Mouse (Mus musculus) hindbrain, embryonic 14.5 days (tissue): ENCODE results near the gene Timp3. TPM values are rescaled to one million over a fixed set of nuclear protein-coding genes. Genes with fewer than 3 reads are reported as not detected.

Experiments used
- ATAC-seq: fragments of 200-750 bp; cut with Nextera tagmentation; 2 replicates; pipeline ENCODE4 v1.8.0; 2017; ENCODE audit warnings: moderate number of reproducible peaks, mild to moderate bottlenecking, moderate TSS enrichment, moderate library complexity; ENCODE audit not compliant: low FRiP score
- DNase-seq: peaks from one replicate; pipeline ENCODE4 v3.0.0-alpha.2; 2015; ENCODE audit warnings: low spot score
- H3K27ac ChIP-seq: fragments of 300-500 bp; sonication (generic); 2 replicates; pipeline ENCODE4 v1.5.1; 2014; ENCODE audit warnings: mild to moderate bottlenecking, moderate library complexity
- H3K27me3 ChIP-seq: fragments of 300-500 bp; sonication (generic); 2 replicates; pipeline ENCODE4 v1.6.1; 2014; ENCODE audit warnings: mild to moderate bottlenecking, low read length, mixed read lengths; ENCODE audit not compliant: control insufficient read depth, insufficient read depth
- H3K36me3 ChIP-seq: fragments of 300-500 bp; sonication (generic); replicated peaks from 2 replicates; pipeline ENCODE4 v1.6.1; 2014; ENCODE audit not compliant: control insufficient read depth, insufficient read depth
- H3K4me1 ChIP-seq: fragments of 300-500 bp; sonication (generic); replicated peaks from 2 replicates; pipeline ENCODE4 v1.6.1; 2014; ENCODE audit warnings: antibody characterized with exemption, low read length, mixed read lengths; ENCODE audit not compliant: control insufficient read depth, insufficient read depth
- H3K4me2 ChIP-seq: fragments of 300-500 bp; sonication (generic); replicated peaks from 2 replicates; pipeline ENCODE4 v1.6.1; 2014; ENCODE audit warnings: mild to moderate bottlenecking, moderate library complexity
- H3K4me3 ChIP-seq: fragments of 300-500 bp; sonication (generic); replicated peaks from 2 replicates; pipeline ENCODE4 v1.5.1; 2014; ENCODE audit warnings: mild to moderate bottlenecking, low read length
- H3K9ac ChIP-seq: fragments of 300-500 bp; sonication (generic); 2 replicates; pipeline ENCODE4 v1.6.1; 2014
- H3K9me3 ChIP-seq: fragments of 300-500 bp; sonication (generic); 2 replicates; pipeline ENCODE4 v1.6.1; 2016; ENCODE audit warnings: low read length; ENCODE audit not compliant: control insufficient read depth
- WGBS: fragments of 180-500 bp; shearing (Covaris S2); extraction: QIAGEN DNeasy Blood & Tissue Kit; methylation state at CpG from one replicate; pipeline ENCODE4 v1.1.7; 2014; 5-methylcytosine and 5-hydroxymethylcytosine counted together
- polyA plus RNA-seq: library from polyadenylated mRNA; unstranded; fragments of >200 nt; fragmentation: Nextera tagmentation; extraction: Ambion mirVana; gene quantifications from 2 replicates; pipeline ENCODE4 v1.2.1, GENCODE M21; 2014

Timp3 gene
- polyA plus RNA-seq, 1 experiment from 2014 or later = 45.1 TPM

DNA sequence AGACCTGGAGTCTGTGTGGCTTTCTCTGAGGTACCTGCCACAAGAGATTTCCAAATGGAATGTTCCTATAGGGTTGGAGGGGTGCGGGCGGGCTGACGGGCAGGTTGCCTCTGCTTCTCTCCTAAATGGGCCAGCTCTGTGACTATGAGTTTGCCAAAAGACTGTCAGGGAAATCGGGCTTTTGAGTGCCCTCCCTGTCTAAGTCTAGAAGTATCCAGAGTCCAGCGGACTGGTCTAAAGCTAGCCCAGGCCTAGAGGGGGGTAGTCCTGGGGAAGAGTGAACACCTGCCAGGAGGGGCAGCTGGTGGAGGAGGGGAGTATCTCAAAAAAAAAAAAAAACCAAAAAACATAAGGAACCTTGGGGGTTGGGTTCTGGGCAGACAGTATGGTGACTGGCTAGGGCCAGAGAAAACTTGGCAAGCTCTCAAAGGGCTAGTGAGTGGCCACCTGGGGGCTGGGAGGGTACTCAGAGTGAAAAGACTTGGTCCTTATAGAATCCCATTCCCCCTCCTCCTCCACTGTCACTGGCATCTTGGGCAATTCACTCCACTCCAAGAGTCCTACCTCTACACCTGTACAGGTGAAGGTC, 18.5 kb downstream of the Timp3 start:
- ATAC-seq = no peak
- H3K27ac ChIP-seq = no peak overlapping the region
- no peaks in the 10 kb centered on the region for H3K27me3 ChIP-seq
- WGBS = 74% methylated on average over 5 of the region's 5 CpGs
- DNase-seq = no peak
- H3K36me3 ChIP-seq = no peaks in the 10 kb centered on the region; the same call in 1 of the 2 replicates
- no peak overlapping the region for H3K4me3 ChIP-seq
- peaks cover 11% of the 10 kb centered on the region; the same call in 1 of the 2 replicates for H3K4me1 ChIP-seq
- no peaks in the 10 kb centered on the region for H3K9me3 ChIP-seq
- no peak overlapping the region for H3K4me2 ChIP-seq
- no peak overlapping the region for H3K9ac ChIP-seq

DNA sequence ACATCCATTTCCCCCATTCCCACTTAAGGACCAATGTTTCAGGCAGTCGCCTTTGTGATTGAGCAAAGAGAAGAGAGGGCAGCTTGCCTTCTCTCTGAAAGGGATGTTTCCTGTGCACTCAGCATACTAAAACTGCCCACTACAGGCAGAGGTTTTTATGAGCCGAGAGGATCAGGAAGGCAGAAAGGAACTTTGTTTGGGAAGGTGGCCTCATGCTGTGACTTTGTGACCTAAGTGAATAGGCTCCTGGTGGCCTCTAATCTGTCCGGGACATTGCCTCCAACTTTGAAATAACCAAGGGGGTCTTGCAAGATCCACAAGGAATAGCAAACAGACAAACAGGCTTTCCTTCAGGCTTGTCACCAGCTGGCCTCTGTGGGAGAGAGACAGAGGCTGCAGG, 19.4 kb downstream of the Timp3 start:
- no peaks in the 10 kb centered on the region for H3K27me3 ChIP-seq
- no peaks in the 10 kb centered on the region; the same call in 1 of the 2 replicates for H3K36me3 ChIP-seq
- no peak overlapping the region for H3K4me2 ChIP-seq
- DNase-seq = no peak
- H3K9me3 ChIP-seq = no peaks in the 10 kb centered on the region
- no peak overlapping the region for H3K27ac ChIP-seq
- H3K4me1 ChIP-seq = peaks cover 11% of the 10 kb centered on the region; the same call in 1 of the 2 replicates
- no peak overlapping the region for H3K9ac ChIP-seq
- ATAC-seq = no peak
- H3K4me3 ChIP-seq = no peak overlapping the region
- 9% methylated on average over 3 of the region's 3 CpGs for WGBS

DNA sequence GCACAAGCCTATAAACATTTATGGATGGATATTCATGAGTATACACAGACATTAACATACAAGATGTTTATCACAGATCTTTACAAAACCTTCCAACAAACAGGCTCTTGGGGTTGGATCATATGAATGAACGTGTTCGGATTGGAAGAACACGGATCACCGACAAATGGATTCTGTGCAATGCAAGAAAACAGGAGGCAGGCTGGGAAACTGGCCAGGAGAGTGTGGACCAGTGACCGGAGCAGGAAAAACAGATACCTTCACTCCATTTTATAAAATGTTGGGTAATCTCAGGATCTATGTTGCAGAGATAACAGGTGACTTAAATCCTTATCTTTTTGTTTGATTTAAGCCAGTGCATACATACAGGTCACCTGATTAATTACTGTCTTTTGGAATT, 20.0 kb downstream of the Timp3 start:
- no peak for ATAC-seq
- WGBS = 78% methylated on average over 5 of the region's 5 CpGs

DNA sequence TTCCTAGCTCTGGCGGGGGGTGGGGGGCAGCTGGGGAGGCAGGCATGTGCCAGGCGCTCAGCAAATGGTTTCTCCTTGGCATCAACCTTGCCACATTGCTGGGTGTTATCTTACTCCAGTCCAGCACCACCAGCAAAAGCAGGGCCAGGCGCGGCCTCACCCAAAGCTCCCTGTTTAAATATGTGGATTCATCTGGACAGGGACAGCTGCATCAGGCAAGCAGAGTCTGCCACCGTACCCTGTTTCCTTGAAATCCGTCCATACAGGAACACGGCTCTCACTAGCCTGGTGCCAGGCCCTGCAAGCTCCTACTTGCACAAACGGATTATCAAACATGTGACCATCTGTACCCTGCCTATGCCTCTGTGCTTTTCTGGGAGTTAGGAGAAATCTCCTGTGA, 21.0 kb downstream of the Timp3 start:
- WGBS = 81% methylated on average over 8 of the region's 8 CpGs
- no peak for ATAC-seq
- Histone ChIP-seq H3K9me3 (no peaks in the 10 kb centered on the region), H3K27me3 (no peaks in the 10 kb centered on the region), H3K9ac (no peak overlapping the region), H3K4me2 (no peak overlapping the region), H3K27ac (no peak overlapping the region), H3K36me3 (no peaks in the 10 kb centered on the region; the same call in 1 of the 2 replicates), H3K4me3 (no peak overlapping the region), H3K4me1 (peaks cover 11% of the 10 kb centered on the region; the same call in 1 of the 2 replicates)
- no peak for DNase-seq

More for the DNA sequence above, 20.0 kb downstream of the Timp3 start:
- no peaks in the 10 kb centered on the region; the same call in 1 of the 2 replicates for H3K36me3 ChIP-seq
- no peak overlapping the region for H3K4me2 ChIP-seq
- no peak overlapping the region for H3K4me3 ChIP-seq
- no peaks in the 10 kb centered on the region for H3K9me3 ChIP-seq
- H3K27ac ChIP-seq = no peak overlapping the region
- H3K27me3 ChIP-seq = no peaks in the 10 kb centered on the region
- no peak for DNase-seq
- H3K4me1 ChIP-seq = peaks cover 11% of the 10 kb centered on the region; the same call in 1 of the 2 replicates
- no peak overlapping the region for H3K9ac ChIP-seq

DNA sequence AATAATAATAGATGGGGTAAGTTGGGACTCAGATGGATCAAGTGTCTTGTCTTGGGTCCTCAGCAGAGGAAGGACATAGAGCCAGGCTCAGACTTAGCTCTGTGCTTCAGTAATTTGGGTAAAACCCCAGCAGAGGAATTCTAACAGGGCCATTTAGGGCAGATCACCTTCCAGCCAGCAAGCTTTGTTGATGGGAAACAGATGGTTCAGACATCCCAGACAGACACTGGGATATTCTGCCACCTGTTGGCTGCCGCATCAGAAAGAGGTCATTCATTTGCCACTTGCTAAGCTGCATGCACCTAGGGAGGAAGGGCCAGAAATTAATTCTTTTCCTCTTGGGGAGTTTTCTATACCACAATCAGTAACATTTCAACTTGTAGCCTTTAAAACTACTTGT, 21.8 kb downstream of the Timp3 start:
- Histone ChIP-seq H3K4me1 (peaks cover 11% of the 10 kb centered on the region; the same call in 1 of the 2 replicates), H3K9me3 (no peaks in the 10 kb centered on the region), H3K4me2 (no peak overlapping the region), H3K27me3 (no peaks in the 10 kb centered on the region), H3K27ac (no peak overlapping the region), H3K9ac (no peak overlapping the region), H3K4me3 (no peak overlapping the region), H3K36me3 (no peaks in the 10 kb centered on the region; the same call in 1 of the 2 replicates)
- 64% methylated on average over 1 of the region's 1 CpGs for WGBS
- DNase-seq (no peak), ATAC-seq (no peak)

DNA sequence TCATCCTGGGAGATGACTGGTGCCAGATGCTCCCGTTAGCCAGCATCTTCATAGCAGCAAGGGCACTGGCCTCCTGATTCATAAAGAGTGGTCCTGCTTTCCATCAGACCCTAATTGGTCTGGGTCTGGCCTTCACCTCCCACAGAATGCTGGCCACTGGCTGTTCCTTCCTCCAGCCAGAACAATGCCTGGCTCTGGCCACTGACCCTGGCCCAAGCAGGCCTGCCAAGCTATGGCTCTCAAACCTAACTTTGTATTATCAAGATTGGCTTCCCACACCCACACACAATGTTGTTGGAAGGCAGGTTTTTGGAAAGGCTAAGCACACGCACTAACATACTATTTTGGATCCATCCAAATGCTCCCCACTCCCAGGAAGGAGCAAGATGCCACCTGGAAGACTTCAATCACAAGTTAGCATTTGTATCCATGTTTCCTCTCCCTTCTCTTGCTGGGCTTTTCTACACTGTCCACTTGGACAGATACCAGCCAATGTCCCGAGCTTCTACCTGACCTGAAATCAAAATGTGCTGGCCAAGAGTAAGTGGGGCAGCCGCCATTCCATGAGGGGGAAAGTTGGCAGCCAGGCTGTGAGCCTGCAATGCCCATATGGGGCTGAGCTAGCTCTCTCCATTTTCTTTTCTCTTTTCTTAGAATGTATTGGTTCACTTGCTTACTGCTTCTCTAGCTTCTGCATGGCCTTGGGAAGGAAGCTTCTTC, 23.3 kb downstream of the Timp3 start:
- no peaks in the 10 kb centered on the region for H3K27me3 ChIP-seq
- H3K9ac ChIP-seq = no peak overlapping the region
- WGBS = 83% methylated on average over 4 of the region's 4 CpGs
- H3K36me3 ChIP-seq = no peaks in the 10 kb centered on the region; the same call in 1 of the 2 replicates
- no peak overlapping the region for H3K4me2 ChIP-seq
- H3K9me3 ChIP-seq = no peaks in the 10 kb centered on the region
- H3K4me1 ChIP-seq = 0 out of 2 replicates have a peak, but pooled peaks cover 7% of the 10 kb centered on the region
- H3K27ac ChIP-seq = no peak overlapping the region
- ATAC-seq (no peak), DNase-seq (no peak)
- no peak overlapping the region for H3K4me3 ChIP-seq

DNA sequence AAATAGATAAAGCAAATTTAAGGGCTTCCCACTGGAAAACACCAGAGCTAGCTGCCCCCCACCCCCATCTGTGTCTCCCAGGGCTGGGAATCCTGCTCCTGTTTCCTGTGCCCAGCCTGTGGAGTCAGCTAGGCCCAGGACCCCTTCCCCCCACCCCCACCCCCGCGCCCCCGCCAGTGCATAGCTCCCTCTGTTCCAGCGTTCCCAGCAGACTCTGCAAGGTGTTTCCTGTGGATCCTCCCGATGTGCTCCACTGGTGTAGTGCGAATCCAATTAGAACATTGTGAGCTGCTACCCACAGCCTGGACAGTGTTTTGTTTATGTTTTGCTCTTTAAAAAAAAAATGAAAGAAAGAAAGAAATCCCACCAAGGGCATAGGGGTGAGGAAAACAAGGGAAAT, 25.1 kb downstream of the Timp3 start:
- Histone ChIP-seq H3K4me1 (no peaks in the 10 kb centered on the region), H3K9ac (no peak overlapping the region), H3K4me3 (no peak overlapping the region), H3K9me3 (no peaks in the 10 kb centered on the region), H3K27ac (no peak overlapping the region), H3K27me3 (no peaks in the 10 kb centered on the region), H3K36me3 (no peaks in the 10 kb centered on the region; the same call in 1 of the 2 replicates), H3K4me2 (no peak overlapping the region)
- 35% methylated on average over 6 of the region's 6 CpGs for WGBS
- ATAC-seq (no peak), DNase-seq (no peak)

DNA sequence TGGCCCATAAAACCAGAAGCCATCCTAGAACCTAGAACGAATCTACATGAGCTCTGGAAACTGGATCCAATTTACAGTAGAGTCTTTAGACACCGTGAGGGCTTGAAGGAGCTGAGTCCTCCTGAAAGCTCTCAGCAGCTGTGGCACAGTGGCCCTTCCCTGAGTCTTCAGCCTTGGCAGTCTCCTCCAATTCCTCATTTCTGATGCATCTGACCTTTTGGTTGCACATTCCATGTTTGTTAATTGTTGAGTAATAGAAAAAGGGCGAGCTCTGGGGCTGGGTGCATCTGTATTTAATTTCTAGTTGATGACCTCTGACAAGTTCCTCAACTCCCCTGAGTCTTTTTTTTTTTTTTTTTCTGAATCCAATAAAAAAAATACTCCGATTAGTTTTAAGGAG, 28.0 kb downstream of the Timp3 start:
- Histone ChIP-seq H3K4me1 (peaks cover 5% of the 10 kb centered on the region; the same call in 1 of the 2 replicates), H3K27ac (no peak overlapping the region), H3K4me3 (no peak overlapping the region), H3K9me3 (no peaks in the 10 kb centered on the region), H3K4me2 (no peak overlapping the region), H3K36me3 (no peaks in the 10 kb centered on the region), H3K9ac (no peak overlapping the region), H3K27me3 (no peaks in the 10 kb centered on the region)
- ATAC-seq (no peak), DNase-seq (no peak)
- WGBS = 94% methylated on average over 4 of the region's 4 CpGs

DNA sequence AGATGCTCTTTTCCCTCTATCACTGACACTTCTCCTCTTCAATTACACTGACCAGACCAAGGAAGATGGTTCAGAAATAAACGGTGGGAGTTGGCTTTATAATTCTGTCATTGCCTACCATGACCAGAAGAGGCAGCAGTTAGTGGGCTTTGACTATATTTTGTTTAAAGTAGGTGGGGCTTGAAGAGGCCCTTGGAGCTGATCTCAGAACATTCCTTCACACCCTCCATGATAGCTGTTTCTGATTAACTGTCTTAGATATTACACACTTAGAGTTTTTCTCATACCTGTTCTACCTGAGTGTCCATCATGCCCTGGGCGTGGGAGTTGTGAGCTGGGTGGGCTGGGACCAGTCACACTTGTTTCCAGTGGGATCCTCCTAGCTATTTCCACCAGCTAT, 28.5 kb downstream of the Timp3 start:
- H3K27me3 ChIP-seq = no peaks in the 10 kb centered on the region
- WGBS = 88% methylated on average over 2 of the region's 2 CpGs
- no peaks in the 10 kb centered on the region for H3K36me3 ChIP-seq
- no peak overlapping the region for H3K4me3 ChIP-seq
- no peak for DNase-seq
- H3K4me2 ChIP-seq = no peak overlapping the region
- no peaks in the 10 kb centered on the region for H3K9me3 ChIP-seq
- peaks cover 5% of the 10 kb centered on the region; the same call in 1 of the 2 replicates for H3K4me1 ChIP-seq
- H3K27ac ChIP-seq = no peak overlapping the region
- no peak for ATAC-seq
- no peak overlapping the region for H3K9ac ChIP-seq
